Mouse (Mus musculus): Measurements from ENCODE around the gene Srp72. TPM values are rescaled to one million over a fixed set of nuclear protein-coding genes. Genes with fewer than 3 reads are reported as not detected.
A peak's percentile ranks its signal among the peaks of the same experiment; 100 is the strongest.

The Srp72 gene
- polyA plus RNA-seq (2014; fragmentation: Nextera tagmentation; extraction: Ambion mirVana): 85.2 and 92.3 TPM in 2 replicates

GRCm38 (mm10) chr5:76974554-76975285 is at the start of gene Srp72:
Gene Srp72, plus strand, starts transcription at chr5:76974683.
- H3K9ac ChIP-seq (ENCODE audit: low read length): peak within 1 kb of the TSS; percentile 83
- DNase-seq (ENCODE audit: low spot score) (peak; percentile 92), ATAC-seq (peak; percentile 94)
- no peaks in the 10 kb centered on the region for H3K27me3 ChIP-seq (replicated peaks; ENCODE audit: control insufficient read depth, insufficient read depth, low read length)
- 0% methylated on average over 52 of the region's 60 CpGs for WGBS
- H3K27ac ChIP-seq (ENCODE audit: low read depth, low read length): peak within 1 kb of the TSS; percentile 75
- peak within 1 kb of the TSS; percentile 94 for H3K4me2 ChIP-seq (ENCODE audit: low read length)
- no peaks in the 10 kb centered on the region for H3K9me3 ChIP-seq (replicated peaks; ENCODE audit: control insufficient read depth, low read length)
- peaks cover 28% of the 10 kb centered on the region; the same call in 1 of the 2 replicates for H3K36me3 ChIP-seq (ENCODE audit: control insufficient read depth, insufficient read depth, low read length)
- peak within 1 kb of the TSS; percentile 90 for H3K4me3 ChIP-seq (ENCODE audit: low read depth, low read length)
- peaks cover 13% of the 10 kb centered on the region for H3K4me1 ChIP-seq (ENCODE audit: control insufficient read depth, insufficient read depth, low read length)

DNA sequence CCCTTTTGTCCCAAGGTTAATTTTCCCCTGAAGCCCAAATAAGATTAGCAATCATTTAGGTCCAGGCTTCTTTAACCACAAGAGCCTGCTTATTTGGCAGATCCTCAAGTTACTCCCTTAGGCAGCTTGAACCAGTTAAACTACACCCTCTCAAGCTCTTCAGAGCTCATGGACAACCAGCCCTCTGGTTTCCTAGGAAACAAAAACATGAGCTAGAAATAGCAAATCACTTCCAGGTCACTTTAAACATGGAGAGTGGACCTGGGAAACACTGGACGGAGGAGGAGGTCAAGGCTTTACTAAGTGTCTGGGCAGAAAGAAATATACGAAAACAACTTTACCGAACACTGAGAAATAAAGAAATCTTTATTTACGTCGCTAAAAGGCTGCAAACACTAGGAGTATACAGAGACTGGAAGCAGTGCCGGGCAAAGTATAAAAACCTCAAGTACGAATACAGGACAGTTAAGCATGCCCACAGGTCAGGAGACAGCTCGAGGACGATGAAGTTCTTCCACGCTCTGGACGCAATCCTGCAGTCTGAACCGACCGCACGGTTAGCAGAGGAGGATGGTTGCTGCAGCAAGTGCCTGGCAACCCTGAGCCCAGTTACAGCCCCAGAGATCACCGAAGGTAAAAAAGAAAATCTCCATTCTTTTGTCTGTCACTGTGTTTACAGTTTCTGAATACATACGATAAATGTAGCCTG is 46.2 kb upstream of the Srp72 start:
- no peaks in the 10 kb centered on the region for H3K27me3 ChIP-seq (replicated peaks; ENCODE audit: control insufficient read depth, insufficient read depth, low read length)
- no peak overlapping the region for H3K9ac ChIP-seq (ENCODE audit: low read length)
- no peaks in the 10 kb centered on the region for H3K4me1 ChIP-seq (ENCODE audit: control insufficient read depth, insufficient read depth, low read length)
- H3K27ac ChIP-seq (ENCODE audit: low read depth, low read length): no peak overlapping the region
- 93% methylated on average over 16 of the region's 16 CpGs for WGBS
- no peak overlapping the region for H3K4me2 ChIP-seq (ENCODE audit: low read length)
- H3K36me3 ChIP-seq (ENCODE audit: control insufficient read depth, insufficient read depth, low read length): peaks cover 20% of the 10 kb centered on the region
- H3K4me3 ChIP-seq (ENCODE audit: low read depth, low read length): no peak overlapping the region
- peaks cover 3% of the 10 kb centered on the region; the same call in 1 of the 2 replicates for H3K9me3 ChIP-seq (replicated peaks; ENCODE audit: control insufficient read depth, low read length)
- ATAC-seq (no peak), DNase-seq (ENCODE audit: low spot score) (peak; percentile 50)

DNA sequence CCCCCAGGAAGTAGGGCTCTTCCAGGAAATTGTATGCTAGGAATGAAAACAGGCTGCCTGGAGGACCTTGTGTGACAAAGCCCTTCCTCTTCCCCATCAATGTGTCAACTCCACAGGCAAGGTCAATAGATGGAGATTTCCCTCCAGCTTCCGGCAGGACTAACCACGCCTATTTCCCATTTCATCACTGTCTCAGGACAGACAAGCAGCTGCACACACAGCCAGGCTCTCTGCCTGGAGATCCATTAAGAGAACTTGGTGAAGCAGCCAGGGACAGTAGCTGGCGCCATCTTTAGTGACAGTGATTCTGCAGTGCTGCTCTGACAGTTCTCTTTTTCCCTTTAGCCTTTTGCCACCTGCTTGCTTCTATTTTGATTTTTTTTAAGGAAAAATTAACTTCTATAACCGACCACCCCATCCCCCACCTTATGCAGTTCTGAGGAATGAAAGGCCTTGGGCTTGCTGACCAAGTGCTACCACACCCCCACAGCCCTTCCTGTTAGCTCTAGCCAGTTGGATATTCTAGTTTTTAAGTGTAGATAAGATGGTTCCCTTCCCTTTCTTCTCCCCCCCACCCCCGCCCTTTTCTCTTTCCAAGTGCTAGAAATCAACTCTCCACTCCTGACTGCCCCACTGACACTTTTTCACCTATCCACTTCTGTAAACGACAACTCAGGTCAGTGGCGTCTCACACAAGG is 45.2 kb upstream of the Srp72 start:
- Histone ChIP-seq H3K27me3 (replicated peaks; ENCODE audit: control insufficient read depth, insufficient read depth, low read length) (no peaks in the 10 kb centered on the region), H3K27ac (ENCODE audit: low read depth, low read length) (no peak overlapping the region), H3K9me3 (replicated peaks; ENCODE audit: control insufficient read depth, low read length) (peaks cover 3% of the 10 kb centered on the region; the same call in 1 of the 2 replicates), H3K4me1 (ENCODE audit: control insufficient read depth, insufficient read depth, low read length) (no peaks in the 10 kb centered on the region), H3K4me2 (ENCODE audit: low read length) (no peak overlapping the region), H3K4me3 (ENCODE audit: low read depth, low read length) (no peak overlapping the region), H3K9ac (ENCODE audit: low read length) (no peak overlapping the region), H3K36me3 (ENCODE audit: control insufficient read depth, insufficient read depth, low read length) (peaks cover 20% of the 10 kb centered on the region)
- ATAC-seq: no peak
- no peak for DNase-seq (ENCODE audit: low spot score)
- 89% methylated on average over 7 of the region's 7 CpGs for WGBS

DNA sequence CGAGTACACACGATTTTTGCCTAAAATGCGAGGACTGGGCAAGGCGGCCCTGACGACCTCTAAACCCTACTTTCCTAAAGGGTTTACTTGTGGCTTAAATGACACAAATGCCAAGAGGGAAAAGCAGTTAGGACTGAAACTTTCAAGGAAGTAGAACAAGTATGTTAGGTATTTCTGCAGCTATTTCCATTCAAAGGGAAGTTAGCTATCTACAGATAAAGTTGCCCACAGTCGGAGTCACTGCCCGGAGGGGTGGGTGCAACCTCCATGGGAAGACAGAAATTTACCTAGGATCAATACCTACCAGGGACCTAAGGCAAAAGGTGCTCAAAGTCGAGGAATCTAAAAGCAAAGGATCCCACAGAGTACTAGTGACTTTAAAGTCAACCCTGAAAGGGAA is 34.8 kb upstream of the Srp72 start:
- H3K4me2 ChIP-seq (ENCODE audit: low read length): no peak overlapping the region
- no peak overlapping the region for H3K9ac ChIP-seq (ENCODE audit: low read length)
- DNase-seq (ENCODE audit: low spot score) (no peak), ATAC-seq (no peak)
- peaks cover 5% of the 10 kb centered on the region; the same call in 1 of the 2 replicates for H3K36me3 ChIP-seq (ENCODE audit: control insufficient read depth, insufficient read depth, low read length)
- H3K4me3 ChIP-seq (ENCODE audit: low read depth, low read length): no peak overlapping the region
- 96% methylated on average over 8 of the region's 8 CpGs for WGBS
- H3K27me3 ChIP-seq (replicated peaks; ENCODE audit: control insufficient read depth, insufficient read depth, low read length): no peaks in the 10 kb centered on the region
- no peaks in the 10 kb centered on the region for H3K9me3 ChIP-seq (replicated peaks; ENCODE audit: control insufficient read depth, low read length)
- no peak overlapping the region for H3K27ac ChIP-seq (ENCODE audit: low read depth, low read length)
- H3K4me1 ChIP-seq (ENCODE audit: control insufficient read depth, insufficient read depth, low read length): no peaks in the 10 kb centered on the region

DNA sequence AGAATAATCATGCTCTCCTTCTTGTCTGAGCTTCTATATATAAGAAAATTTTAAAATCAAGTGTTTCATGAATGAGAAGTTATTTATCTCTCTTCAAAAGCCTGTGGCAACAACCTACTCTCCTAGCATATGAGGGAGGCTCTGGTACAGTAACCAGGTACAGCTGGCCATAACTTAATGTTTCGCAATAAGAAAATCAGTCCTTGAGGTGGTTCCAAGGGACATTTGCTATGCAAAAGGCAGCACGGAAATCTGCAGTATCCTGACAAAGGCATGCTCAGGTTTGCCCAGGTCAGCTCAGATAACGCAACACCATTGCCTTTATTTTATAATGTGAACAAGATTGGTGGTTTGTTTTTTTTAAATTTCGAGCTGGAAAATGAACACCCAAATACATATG is 32.5 kb upstream of the Srp72 start:
- H3K36me3 ChIP-seq (ENCODE audit: control insufficient read depth, insufficient read depth, low read length): peaks cover 5% of the 10 kb centered on the region; the same call in 1 of the 2 replicates
- WGBS: 95% methylated on average over 4 of the region's 4 CpGs
- H3K27me3 ChIP-seq (replicated peaks; ENCODE audit: control insufficient read depth, insufficient read depth, low read length): no peaks in the 10 kb centered on the region
- H3K27ac ChIP-seq (ENCODE audit: low read depth, low read length): no peak overlapping the region
- H3K9me3 ChIP-seq (replicated peaks; ENCODE audit: control insufficient read depth, low read length): no peaks in the 10 kb centered on the region
- peaks cover 4% of the 10 kb centered on the region; the same call in 1 of the 2 replicates for H3K4me1 ChIP-seq (ENCODE audit: control insufficient read depth, insufficient read depth, low read length)
- no peak for DNase-seq (ENCODE audit: low spot score)
- no peak for ATAC-seq
- H3K4me2 ChIP-seq (ENCODE audit: low read length): no peak overlapping the region
- H3K4me3 ChIP-seq (ENCODE audit: low read depth, low read length): no peak overlapping the region
- H3K9ac ChIP-seq (ENCODE audit: low read length): no peak overlapping the region

DNA sequence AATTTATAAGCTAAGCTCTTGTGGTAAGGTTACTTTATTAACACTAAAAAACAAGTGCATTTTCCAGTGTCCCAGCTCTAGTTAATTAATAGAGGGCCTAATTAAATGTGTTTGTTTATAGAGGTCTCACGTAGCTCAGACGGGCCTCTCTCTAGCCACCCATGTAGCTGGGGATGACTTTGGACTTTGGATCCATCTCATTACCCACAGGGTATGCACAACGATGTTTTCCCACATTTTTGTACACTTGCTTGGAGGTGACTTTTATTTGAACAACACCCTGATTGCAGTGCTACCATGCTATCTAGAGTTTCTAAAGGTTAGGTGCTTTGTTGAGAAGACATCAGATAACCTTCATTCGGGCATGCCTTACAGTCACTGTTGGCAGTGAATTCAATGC is 32.0 kb upstream of the Srp72 start:
- H3K27me3 ChIP-seq (replicated peaks; ENCODE audit: control insufficient read depth, insufficient read depth, low read length): no peaks in the 10 kb centered on the region
- H3K9me3 ChIP-seq (replicated peaks; ENCODE audit: control insufficient read depth, low read length): no peaks in the 10 kb centered on the region
- WGBS: 79% methylated on average over 4 of the region's 4 CpGs
- no peak overlapping the region for H3K27ac ChIP-seq (ENCODE audit: low read depth, low read length)
- ATAC-seq (no peak), DNase-seq (ENCODE audit: low spot score) (no peak)
- H3K36me3 ChIP-seq (ENCODE audit: control insufficient read depth, insufficient read depth, low read length): peaks cover 5% of the 10 kb centered on the region; the same call in 1 of the 2 replicates
- no peak overlapping the region for H3K9ac ChIP-seq (ENCODE audit: low read length)
- H3K4me3 ChIP-seq (ENCODE audit: low read depth, low read length): no peak overlapping the region
- peaks cover 4% of the 10 kb centered on the region; the same call in 1 of the 2 replicates for H3K4me1 ChIP-seq (ENCODE audit: control insufficient read depth, insufficient read depth, low read length)
- H3K4me2 ChIP-seq (ENCODE audit: low read length): no peak overlapping the region

- Histone ChIP-seq H3K36me3 (ENCODE audit: control insufficient read depth, insufficient read depth, low read length) (peaks cover 8% of the 10 kb centered on the region; the same call in 1 of the 2 replicates), H3K27me3 (replicated peaks; ENCODE audit: control insufficient read depth, insufficient read depth, low read length) (no peaks in the 10 kb centered on the region), H3K4me1 (ENCODE audit: control insufficient read depth, insufficient read depth, low read length) (peaks cover 7% of the 10 kb centered on the region; the same call in 1 of the 2 replicates), H3K4me3 (ENCODE audit: low read depth, low read length) (no peak overlapping the region), H3K9me3 (replicated peaks; ENCODE audit: control insufficient read depth, low read length) (no peaks in the 10 kb centered on the region), H3K27ac (ENCODE audit: low read depth, low read length) (no peak overlapping the region), H3K9ac (ENCODE audit: low read length) (no peak overlapping the region), H3K4me2 (ENCODE audit: low read length) (no peak overlapping the region)
- WGBS: 76% methylated on average over 6 of the region's 6 CpGs
- DNase-seq (ENCODE audit: low spot score) (no peak), ATAC-seq (no peak)
These were observed 29.4 kb upstream of the Srp72 start for GRCm38 (mm10) chr5:76944965-76945677.

GRCm38 (mm10) chr5:76945678-76946033 is 28.8 kb upstream of the Srp72 start:
- Histone ChIP-seq H3K27ac (ENCODE audit: low read depth, low read length) (no peak overlapping the region), H3K9me3 (replicated peaks; ENCODE audit: control insufficient read depth, low read length) (no peaks in the 10 kb centered on the region), H3K4me3 (ENCODE audit: low read depth, low read length) (no peak overlapping the region), H3K4me1 (ENCODE audit: control insufficient read depth, insufficient read depth, low read length) (peaks cover 11% of the 10 kb centered on the region; the same call in 1 of the 2 replicates), H3K27me3 (replicated peaks; ENCODE audit: control insufficient read depth, insufficient read depth, low read length) (no peaks in the 10 kb centered on the region), H3K9ac (ENCODE audit: low read length) (no peak overlapping the region), H3K4me2 (ENCODE audit: low read length) (no peak overlapping the region), H3K36me3 (ENCODE audit: control insufficient read depth, insufficient read depth, low read length) (peaks cover 4% of the 10 kb centered on the region; the same call in 1 of the 2 replicates)
- DNase-seq (ENCODE audit: low spot score) (peak; percentile 24), ATAC-seq (no peak)
- WGBS: 52% methylated on average over 2 of the region's 2 CpGs

Measured in forebrain, embryonic 14.5 days (tissue).